ENCODE assay signal across 22 mouse cellular contexts in the genomic region with DNA sequence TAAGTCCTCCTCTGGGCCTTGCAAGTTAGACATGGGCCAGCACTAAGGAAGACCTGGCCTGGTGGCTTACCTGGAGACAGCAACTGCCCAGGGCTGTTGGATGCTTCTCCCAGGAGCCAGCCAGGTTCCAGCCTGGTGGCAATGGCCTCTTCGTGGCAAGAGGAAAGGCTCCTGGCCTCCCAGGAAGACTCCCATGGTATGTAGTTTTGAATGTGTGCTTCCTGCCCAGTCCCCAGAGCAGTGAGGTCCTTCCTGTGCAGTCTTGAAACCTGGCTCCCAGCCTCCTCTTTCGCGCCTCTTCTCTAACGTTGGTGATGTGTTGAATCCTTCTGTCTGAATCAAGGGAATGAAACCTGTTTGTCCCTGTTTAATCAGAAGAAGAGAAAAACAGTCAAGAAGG. TPM values are rescaled to one million over a fixed set of nuclear protein-coding genes. Genes with fewer than 3 reads are reported as not detected.
DNase-seq lines count a peak whose midpoint lies in the region; ATAC-seq and TF ChIP-seq lines count a peak whose summit lies in the region.
"Had no signal": no experiment of that assay in that cellular context is flagged by ENCODE, and none has a peak within 500 bp of the region (broad histone marks: within the 10 kb centered on the region; RNA-seq: fewer than 3 reads in every experiment).

No protein-coding gene starts in this region.

- H3K9me3 ChIP-seq in liver, postnatal 0 days (ENCODE audit: low read length): no peaks in the 10 kb centered on the region
- H3K9me3 ChIP-seq: embryonic facial prominence, embryonic 15.5 days; hindbrain, embryonic 12.5 days; limb, embryonic 12.5 days; midbrain, embryonic 10.5 days; neural tube, embryonic 15.5 days had no signal

- 0 out of 2 replicates have a peak overlapping the region, but pooled peaks have one; percentile 11 for H3K27ac ChIP-seq in liver, postnatal 0 days (ENCODE audit: low read depth)
- H3K27ac ChIP-seq: embryonic facial prominence, embryonic 15.5 days; heart, adult 2 months; hindbrain, embryonic 12.5 days; limb, embryonic 12.5 days; midbrain, embryonic 10.5 days; neural tube, embryonic 15.5 days had no signal

- peaks cover 19% of the 10 kb centered on the region for H3K36me3 ChIP-seq in liver, postnatal 0 days (replicated peaks; ENCODE audit: insufficient read depth, low read length)
- H3K36me3 ChIP-seq: embryonic facial prominence, embryonic 15.5 days; hindbrain, embryonic 12.5 days; limb, embryonic 12.5 days; midbrain, embryonic 10.5 days; neural tube, embryonic 15.5 days had no signal

- WGBS in liver, postnatal 0 days (ENCODE audit: insufficient replicate concordance): 57% methylated on average over 4 of the region's 4 CpGs

- TF ChIP-seq CTCF in liver, postnatal 0 days (IDR thresholded peaks at IDR 0.05; ENCODE audit: low read depth): no peak

- H3K4me3 ChIP-seq in liver, postnatal 0 days (ENCODE audit: low read depth, low read length): no peak overlapping the region
- H3K4me3 ChIP-seq: embryonic facial prominence, embryonic 15.5 days; heart, adult 2 months; hindbrain, embryonic 12.5 days; limb, embryonic 12.5 days; midbrain, embryonic 10.5 days; neural tube, embryonic 15.5 days had no signal

- DNase-seq in heart, adult 11 months: peak; percentile 68
- DNase-seq in heart, adult 9 months (ENCODE audit: low spot score in 2 of 2): no peak
- peak; percentile 49 for DNase-seq in thymus, postnatal 14 days
- DNase-seq in thymus, postnatal 25 days: no peak
- DNase-seq in induced T-regulatory cell, adult 2 months (ENCODE audit: low read depth): peak; percentile 69
- DNase-seq in liver, postnatal 0 days: no peak
- no peak for DNase-seq in cerebellum, adult 18-20 months
- DNase-seq: adrenal gland, postnatal 10 days; cerebellum, adult 9-11 months; gastrocnemius, postnatal 14 days; heart, adult 2 months; kidney, postnatal 25 days; lung, adult 18-20 months; lung, postnatal 10 days had no signal

- no peak for ATAC-seq in liver, postnatal 0 days
- no peak for ATAC-seq in cerebellum, adult (ENCODE audit: insufficient number of reproducible peaks, low FRiP score, low TSS enrichment)
- ATAC-seq: forebrain, embryonic 14.5 days; intestine, postnatal 0 days had no signal

- H3K4me2 ChIP-seq in liver, postnatal 0 days (ENCODE audit: low read depth, low read length): no peak overlapping the region; the same call in 1 of the 2 replicates
- H3K4me2 ChIP-seq: embryonic facial prominence, embryonic 15.5 days; hindbrain, embryonic 12.5 days; limb, embryonic 12.5 days; neural tube, embryonic 15.5 days had no signal

- peaks cover 34% of the 10 kb centered on the region for H3K4me1 ChIP-seq in liver, postnatal 0 days (ENCODE audit: insufficient read depth)
- H3K4me1 ChIP-seq: embryonic facial prominence, embryonic 15.5 days; hindbrain, embryonic 12.5 days; limb, embryonic 12.5 days; midbrain, embryonic 10.5 days; neural tube, embryonic 15.5 days had no signal

- H3K9ac ChIP-seq in liver, postnatal 0 days (replicated peaks): 0 out of 2 replicates have a peak overlapping the region, but pooled peaks have one; percentile 12
- H3K9ac ChIP-seq: embryonic facial prominence, embryonic 15.5 days; hindbrain, embryonic 12.5 days; limb, embryonic 12.5 days; neural tube, embryonic 15.5 days had no signal

- no peaks in the 10 kb centered on the region for H3K27me3 ChIP-seq in liver, postnatal 0 days (ENCODE audit: insufficient read depth, low read length)
- H3K27me3 ChIP-seq: embryonic facial prominence, embryonic 15.5 days; hindbrain, embryonic 12.5 days; neural tube, embryonic 15.5 days had no signal

- TF ChIP-seq EP300 in liver, postnatal 0 days (IDR thresholded peaks at IDR 0.05; ENCODE audit: low read depth): no peak

RNA-seq across cellular contexts. Expression of a gene that starts 11.1 kb away (rescaled TPM):
- 11.6 and 12.5 TPM in 2 replicates for polyA plus RNA-seq in liver, postnatal 0 days (2015; fragmentation: Nextera tagmentation; extraction: Ambion mirVana)

Comparison
In these comparisons a context has a peak if more than half of its experiments do, and no peak if none do; other contexts are left out.
1. DNase-seq: peak in heart, adult 11 months (single experiment), thymus, postnatal 14 days (single experiment) and induced T-regulatory cell, adult 2 months (single experiment); none in heart, adult 9 months (0 of 2), thymus, postnatal 25 days (single experiment), liver, postnatal 0 days (single experiment) and cerebellum, adult 18-20 months (0 of 2).